In genomic region chr8:121016621-121017020, GRCm38 (mm10) we compare ENCODE assay signal across 17 mouse cellular contexts.
DNase-seq lines count a peak whose midpoint lies in the region; ATAC-seq lines count a peak whose summit lies in the region.
"Had no signal": no experiment of that assay in that cellular context is flagged by ENCODE, and none has a peak within 500 bp of the region (broad histone marks: within the 10 kb centered on the region; RNA-seq: fewer than 3 reads in every experiment).

No protein-coding gene starts in this region.

- H3K9ac ChIP-seq in intestine, embryonic 16.5 days (ENCODE audit: low read depth, low read length) = no peak overlapping the region
- no peak overlapping the region for H3K9ac ChIP-seq in forebrain, embryonic 13.5 days
- H3K9ac ChIP-seq: forebrain, embryonic 15.5 days; heart, embryonic 12.5 days; kidney, embryonic 15.5 days; limb, embryonic 15.5 days; liver, postnatal 0 days; midbrain, embryonic 15.5 days had no signal

- 0 out of 2 replicates have a peak overlapping the region, but pooled peaks have one; percentile 19 for H3K4me2 ChIP-seq in intestine, embryonic 16.5 days (ENCODE audit: low read depth, low read length)
- no peak overlapping the region for H3K4me2 ChIP-seq in forebrain, embryonic 13.5 days
- H3K4me2 ChIP-seq: forebrain, embryonic 15.5 days; heart, embryonic 12.5 days; kidney, embryonic 15.5 days; limb, embryonic 15.5 days; midbrain, embryonic 15.5 days had no signal

- no peaks in the 10 kb centered on the region for H3K9me3 ChIP-seq in intestine, embryonic 16.5 days (ENCODE audit: control insufficient read depth, low read length)
- no peaks in the 10 kb centered on the region for H3K9me3 ChIP-seq in forebrain, embryonic 13.5 days (replicated peaks)
- H3K9me3 ChIP-seq: forebrain, embryonic 15.5 days; kidney, embryonic 15.5 days; limb, embryonic 15.5 days; midbrain, embryonic 15.5 days had no signal

- no peak overlapping the region for H3K27ac ChIP-seq in intestine, embryonic 16.5 days (ENCODE audit: low read length)
- H3K27ac ChIP-seq in forebrain, embryonic 13.5 days = no peak overlapping the region
- H3K27ac ChIP-seq: forebrain, embryonic 15.5 days; kidney, embryonic 15.5 days; layer of hippocampus, adult 2 months; limb, embryonic 15.5 days; midbrain, embryonic 15.5 days had no signal

- WGBS in intestine, embryonic 16.5 days = 66% methylated on average over 17 of the region's 17 CpGs
- 88% methylated on average over 17 of the region's 17 CpGs for WGBS in forebrain, embryonic 13.5 days

- no peak overlapping the region for H3K4me3 ChIP-seq in intestine, embryonic 16.5 days (ENCODE audit: low read length)
- H3K4me3 ChIP-seq in forebrain, embryonic 13.5 days = no peak overlapping the region
- H3K4me3 ChIP-seq: forebrain, embryonic 15.5 days; heart, embryonic 12.5 days; kidney, embryonic 15.5 days; layer of hippocampus, adult 2 months; limb, embryonic 15.5 days; midbrain, embryonic 15.5 days had no signal

- no peaks in the 10 kb centered on the region; the same call in 1 of the 2 replicates for H3K27me3 ChIP-seq in intestine, embryonic 16.5 days (replicated peaks; ENCODE audit: control insufficient read depth, insufficient read depth, low read length)
- H3K27me3 ChIP-seq in forebrain, embryonic 13.5 days = no peaks in the 10 kb centered on the region
- H3K27me3 ChIP-seq: forebrain, embryonic 15.5 days; midbrain, embryonic 15.5 days had no signal

- peaks cover 8% of the 10 kb centered on the region; the same call in 1 of the 2 replicates for H3K4me1 ChIP-seq in intestine, embryonic 16.5 days (ENCODE audit: control insufficient read depth, insufficient read depth, low read length)
- H3K4me1 ChIP-seq in forebrain, embryonic 13.5 days = no peaks in the 10 kb centered on the region
- H3K4me1 ChIP-seq: midbrain, embryonic 15.5 days had no signal

- H3K36me3 ChIP-seq in intestine, embryonic 16.5 days (ENCODE audit: control insufficient read depth, insufficient read depth, low read length) = no peaks in the 10 kb centered on the region
- H3K36me3 ChIP-seq in forebrain, embryonic 13.5 days (ENCODE audit: poor library complexity, severe bottlenecking) = no peaks in the 10 kb centered on the region
- H3K36me3 ChIP-seq: forebrain, embryonic 15.5 days; heart, embryonic 12.5 days; kidney, embryonic 15.5 days; limb, embryonic 15.5 days; midbrain, embryonic 15.5 days had no signal

- peak; percentile 33 for DNase-seq in ZHBTc4 (ENCODE audit: low read depth, low spot score)
- peak; percentile 74 for DNase-seq in adrenal gland, adult 2 months
- peak; percentile 19 to 28 for DNase-seq in layer of hippocampus, postnatal 36 days
- DNase-seq in embryo, embryonic 10 days (ENCODE audit: low spot score) = no peak
- no peak for DNase-seq in cerebellum, adult 11-12 months
- DNase-seq: cerebellum, postnatal 25 days; liver, postnatal 0 days; spleen, adult 18-20 months; thymus, postnatal 4 days had no signal

- no peak for ATAC-seq in intestine, embryonic 16.5 days
- no peak for ATAC-seq in forebrain, embryonic 13.5 days
- ATAC-seq: forebrain, embryonic 15.5 days; liver, postnatal 0 days; midbrain, embryonic 15.5 days had no signal

Comparison
In these comparisons a context has a peak if more than half of its experiments do, and no peak if none do; other contexts are left out.
1. DNase-seq: peak in ZHBTc4 (single experiment), adrenal gland, adult 2 months (single experiment) and layer of hippocampus, postnatal 36 days (2 of 2); none in embryo, embryonic 10 days (single experiment) and cerebellum, adult 11-12 months (single experiment).